Mouse (Mus musculus) adrenal gland, adult 18-20 months (tissue): ENCODE data around the gene Defa37. TPM values are rescaled to one million over a fixed set of nuclear protein-coding genes. Genes with fewer than 3 reads are reported as not detected.
"Not testable (repeated sequence)": the region's sequence is repeated elsewhere in the genome, so short reads cannot be mapped to it uniquely, and the experiment has no call there.

Experiments used
- DNase-seq, 2 experiments: peaks; one replicate each; pipeline ENCODE4 v3.0.0; 2021 to 2022; ENCODE audit warnings: low spot score in 2 of 2
- long read RNA-seq, 2 experiments: library from polyadenylated mRNA; stranded (forward); transcript quantifications; one replicate each; pipeline ENCODE4 v2.0.0; 2021
- total RNA-seq, 2 experiments: library from RNA; stranded (reverse); gene quantifications; 1 replicate in 1 of 2; 2 replicates in 1 of 2; pipeline ENCODE4 v1.2.3; 2021

Defa37 gene
- total RNA-seq, result not detected
- long read RNA-seq, experiment 1, result 0 reads
- long read RNA-seq, experiment 2, result 0 reads

DNA sequence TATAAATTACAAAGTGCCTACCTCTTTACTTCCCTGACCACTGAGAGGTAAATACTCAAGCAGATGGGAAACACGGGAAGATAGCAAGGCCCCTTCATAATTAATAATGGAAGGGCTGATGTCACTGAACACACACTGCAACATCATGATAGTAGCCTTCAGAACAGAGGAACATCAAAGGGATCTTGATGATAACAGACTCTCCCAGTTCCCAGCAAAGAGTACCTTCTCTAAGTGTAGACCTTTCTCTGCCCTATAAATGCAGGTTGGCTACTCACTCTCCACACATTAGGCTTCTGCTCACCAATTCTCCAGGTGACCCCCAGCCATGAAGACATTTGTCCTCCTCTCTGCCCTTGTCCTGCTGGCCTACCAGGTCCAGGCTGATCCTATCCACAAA is at the start of gene Defa37:
Defa37 (plus strand) TSS at position 301 of the 400 bp plus-strand sequence.
- DNase-seq, result not testable (repeated sequence)

DNA sequence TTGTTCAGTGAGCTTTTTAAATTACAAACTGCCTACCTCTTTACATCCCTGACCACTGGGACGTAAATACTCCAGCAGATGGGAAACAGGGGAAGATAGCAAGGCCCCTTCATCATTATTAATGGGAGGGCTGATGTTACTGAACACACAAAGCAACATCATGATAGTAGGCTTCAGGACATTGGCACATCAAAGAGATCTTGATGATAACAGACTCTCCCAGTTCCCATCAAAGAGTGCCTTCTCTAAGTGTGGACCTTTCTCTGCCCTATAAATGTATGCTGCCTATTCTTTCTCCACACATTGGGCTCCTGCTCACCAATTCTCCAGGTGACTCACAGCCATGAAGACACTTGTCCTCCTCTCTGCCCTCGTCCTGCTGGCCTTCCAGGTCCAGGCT is 36.5 kb upstream of the Defa37 start, which contains the start of gene Defa32:
Defa32 (plus strand) TSS at position 301 of the 400 bp plus-strand sequence.
- DNase-seq, result not testable (repeated sequence)

- not testable (repeated sequence) for DNase-seq
Observed at GRCm38 (mm10) chr8:21582706-21583105, 17.5 kb downstream of the Defa37 start, which contains the start of gene Defa28. TSS of gene Defa28 (plus strand) at chr8:21583006.

- DNase-seq, result not testable (repeated sequence)
Observed at GRCm38 (mm10) chr8:21594408-21594807, 29.2 kb downstream of the Defa37 start, which contains the start of gene Gm7861. TSS of gene Gm7861 (minus strand) at chr8:21594508.

Other genes with a start within 250 kb of the Defa37 start
- not detected for gene Defa27, start 249.8 kb upstream of the Defa37 start, total RNA-seq
- not detected for gene Defa29, start 238.4 kb upstream of the Defa37 start, total RNA-seq
- not detected for gene Defa2, start 186.9 kb upstream of the Defa37 start, total RNA-seq
- not detected for gene Defa33, start 173.6 kb upstream of the Defa37 start, total RNA-seq
- gene Defa36, start 138.0 kb upstream of the Defa37 start, total RNA-seq, result not detected
- not detected for gene Gm7849, start 108.8 kb upstream of the Defa37 start, total RNA-seq
- not detected for gene Defa20, start 56.1 kb upstream of the Defa37 start, total RNA-seq
- not detected for gene Defa32, start 36.4 kb upstream of the Defa37 start, total RNA-seq
- not detected for gene Defa28, start 17.6 kb downstream of the Defa37 start, total RNA-seq
- gene Gm7861, start 29.1 kb downstream of the Defa37 start, total RNA-seq, result not detected
- not detected for gene Defa26, start 52.8 kb downstream of the Defa37 start, total RNA-seq
- not detected for gene Defa17, start 90.4 kb downstream of the Defa37 start, total RNA-seq
- gene Defa34, start 100.4 kb downstream of the Defa37 start, total RNA-seq, result not detected
- gene AY761184, start 138.3 kb downstream of the Defa37 start, total RNA-seq, result not detected
- not detected for gene Defa24, start 169.1 kb downstream of the Defa37 start, total RNA-seq